Mouse (Mus musculus) gastrocnemius, postnatal 36 days (tissue): ENCODE data around the gene Usp54. TPM values are rescaled to one million over a fixed set of nuclear protein-coding genes. Genes with fewer than 3 reads are reported as not detected.
A peak's percentile ranks its signal among the peaks of the same experiment; 100 is the strongest.
"Not testable (repeated sequence)": the region's sequence is repeated elsewhere in the genome, so short reads cannot be mapped to it uniquely, and the experiment has no call there.

Experiments used
- DNase-seq, 2 experiments: peaks; one replicate each; pipeline ENCODE4 v3.0.0; 2022
- intact Hi-C: fragments of 180-260 bp; cut with DNase I; formaldehyde crosslinking; loops from one replicate; pipeline ENCODE4 v1.15.1; 2025
- total RNA-seq, 2 experiments: library from RNA; stranded (reverse); gene quantifications; 2 replicates each; pipeline ENCODE4 v1.2.3; 2021

The Usp54 gene
- total RNA-seq, 2 experiments from 2014 or later = 5.2 to 6.8 TPM

- intact Hi-C loops = no loop called here
- DNase-seq = peak in 1 of 2 experiments; percentile 50
These were observed 15.5 kb upstream of the Usp54 start, which contains the start of gene Myoz1 for GRCm38 (mm10) chr14:20656361-20656760. Gene Myoz1 (minus strand): TSS chr14:20656540.

DNA sequence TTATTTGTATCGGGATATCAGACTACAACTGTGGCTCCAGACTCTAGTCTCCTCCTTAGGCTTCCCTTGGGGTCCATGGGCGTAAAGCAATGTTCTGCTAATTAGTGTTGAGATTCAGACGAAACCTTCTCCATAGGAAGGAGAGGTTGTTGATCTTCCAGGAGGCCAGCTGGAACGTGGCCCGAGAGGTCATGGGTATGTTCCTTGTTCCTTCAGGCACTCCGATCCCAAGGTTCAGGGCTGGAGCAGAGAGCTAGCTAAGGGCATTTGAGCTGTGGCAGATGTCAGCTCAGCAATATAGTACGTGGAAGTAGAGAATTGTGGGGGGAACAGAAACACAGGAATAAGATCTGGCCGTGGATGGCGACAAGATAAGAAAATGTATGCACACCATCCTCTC, 14.9 kb upstream of the Usp54 start:
- intact Hi-C loops = no loop called here
- peak in 1 of 2 experiments; percentile 65 for DNase-seq

DNA sequence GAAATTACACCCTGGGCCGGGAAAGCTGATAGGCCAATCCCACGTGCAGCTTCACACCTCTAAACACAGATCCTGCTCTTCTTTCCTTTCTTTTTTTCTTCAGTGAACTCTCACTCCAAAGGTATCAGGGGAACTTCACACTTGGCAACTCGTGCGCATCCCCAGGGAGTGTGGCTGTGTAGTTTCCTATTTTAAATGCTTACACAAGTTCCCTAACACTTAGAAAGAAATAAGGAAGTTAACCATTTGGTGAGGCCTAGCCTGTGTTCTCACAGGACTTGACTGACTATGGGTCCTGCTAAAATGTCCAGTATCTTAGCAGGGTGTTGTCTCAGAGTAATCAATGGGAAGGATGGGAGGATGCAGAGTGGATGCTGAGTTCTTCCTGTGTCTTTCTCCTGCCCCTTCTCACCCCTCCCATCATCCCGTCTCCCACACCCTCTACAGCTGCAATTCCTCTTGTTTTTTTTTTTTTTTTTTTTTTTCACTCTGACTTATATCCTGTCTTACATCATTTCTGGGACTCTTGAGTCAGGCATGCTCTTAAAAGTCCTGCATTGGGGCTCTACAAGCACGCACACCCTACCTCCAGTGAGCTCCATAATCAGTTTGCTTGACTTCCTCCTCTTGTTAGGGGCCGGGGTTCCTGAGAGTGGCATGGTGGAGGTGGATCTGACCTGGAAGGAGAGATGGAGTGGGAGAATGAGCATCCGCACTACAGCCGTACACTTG, 14.0 kb upstream of the Usp54 start:
- intact Hi-C loops = no loop called here
- no peak for DNase-seq

- intact Hi-C loops = no loop called here
- peak; percentile 48 to 52 for DNase-seq
These were observed 10.9 kb upstream of the Usp54 start for GRCm38 (mm10) chr14:20651722-20652256.

DNA sequence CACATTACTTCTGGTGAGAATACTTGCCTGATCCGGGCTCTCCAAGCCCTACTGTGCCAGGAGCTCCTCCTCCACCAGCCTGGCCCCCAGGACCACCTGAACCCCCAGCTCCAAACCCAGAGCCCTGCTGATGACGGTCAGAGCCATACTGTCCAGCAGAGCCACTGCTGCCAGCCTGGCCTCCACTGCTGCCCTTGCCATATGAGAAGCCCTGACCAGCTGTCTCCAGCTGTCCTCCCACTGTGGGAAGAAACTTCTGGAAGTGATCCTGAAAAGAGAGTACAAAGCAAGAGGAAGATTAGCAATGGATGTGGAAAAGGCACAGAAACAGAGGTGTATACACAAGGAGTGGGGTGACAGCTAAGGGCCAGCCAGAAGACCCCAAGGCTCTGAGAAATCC, 10.1 kb upstream of the Usp54 start:
- no peak for DNase-seq
- intact Hi-C loops = no loop called here

GRCm38 (mm10) chr14:20646381-20646780, 5.5 kb upstream of the Usp54 start:
- no peak for DNase-seq
- intact Hi-C loops = no loop called here

DNA sequence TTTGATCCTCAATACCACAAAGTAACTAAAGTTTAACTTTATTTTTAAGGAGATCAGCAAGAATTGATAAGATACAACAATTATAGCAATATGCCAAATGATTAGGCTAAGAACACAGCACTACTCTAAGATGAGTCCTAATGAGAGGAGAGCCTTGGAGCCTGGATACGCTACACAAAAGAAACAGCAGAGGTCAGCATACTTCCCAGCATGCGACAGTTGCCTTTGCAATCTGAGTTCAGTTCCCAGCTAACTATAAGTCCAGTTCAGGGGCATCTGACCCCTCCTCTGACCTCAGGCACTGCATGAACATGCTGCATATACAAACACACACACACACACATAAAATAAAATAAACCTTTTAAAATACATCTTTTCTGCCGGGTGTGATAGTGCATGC, 4.7 kb upstream of the Usp54 start:
- DNase-seq = no peak
- intact Hi-C loops = no loop called here

DNA sequence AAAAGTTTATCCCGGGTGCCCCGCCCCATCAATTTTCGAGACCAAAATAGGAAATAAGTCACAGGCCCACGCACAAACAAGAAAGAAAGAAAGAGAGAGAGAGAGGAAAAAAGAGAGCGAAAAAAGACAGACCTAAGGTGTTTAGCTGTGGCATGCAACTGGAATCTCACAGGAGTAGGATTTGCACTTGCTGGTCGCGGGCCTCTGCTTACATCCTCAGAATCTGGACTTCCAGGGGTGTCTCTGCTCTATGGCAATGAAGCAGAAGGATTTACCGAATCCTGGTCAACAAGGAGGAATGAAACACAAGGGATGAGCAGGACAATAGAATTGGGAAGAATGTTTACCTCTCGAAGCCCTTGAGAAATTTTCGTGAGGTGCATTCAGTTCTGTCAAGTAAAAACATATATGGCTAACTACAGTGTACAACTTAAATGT, 594 bp upstream of the Usp54 start:
- intact Hi-C loops = loop anchor here (5.0 kb wide), 1 partner anchor 64 kb away; no protein-coding TSS in a partner anchor
- DNase-seq = no peak

- intact Hi-C loops = loop anchor here (5.0 kb wide), 1 partner anchor 63 kb away; no protein-coding TSS in a partner anchor
- no peak for DNase-seq
These were observed 794 bp downstream of the Usp54 start for GRCm38 (mm10) chr14:20639918-20640619.

GRCm38 (mm10) chr14:20638702-20639101, 2.2 kb downstream of the Usp54 start:
- intact Hi-C loops = no loop called here
- no peak for DNase-seq

DNA sequence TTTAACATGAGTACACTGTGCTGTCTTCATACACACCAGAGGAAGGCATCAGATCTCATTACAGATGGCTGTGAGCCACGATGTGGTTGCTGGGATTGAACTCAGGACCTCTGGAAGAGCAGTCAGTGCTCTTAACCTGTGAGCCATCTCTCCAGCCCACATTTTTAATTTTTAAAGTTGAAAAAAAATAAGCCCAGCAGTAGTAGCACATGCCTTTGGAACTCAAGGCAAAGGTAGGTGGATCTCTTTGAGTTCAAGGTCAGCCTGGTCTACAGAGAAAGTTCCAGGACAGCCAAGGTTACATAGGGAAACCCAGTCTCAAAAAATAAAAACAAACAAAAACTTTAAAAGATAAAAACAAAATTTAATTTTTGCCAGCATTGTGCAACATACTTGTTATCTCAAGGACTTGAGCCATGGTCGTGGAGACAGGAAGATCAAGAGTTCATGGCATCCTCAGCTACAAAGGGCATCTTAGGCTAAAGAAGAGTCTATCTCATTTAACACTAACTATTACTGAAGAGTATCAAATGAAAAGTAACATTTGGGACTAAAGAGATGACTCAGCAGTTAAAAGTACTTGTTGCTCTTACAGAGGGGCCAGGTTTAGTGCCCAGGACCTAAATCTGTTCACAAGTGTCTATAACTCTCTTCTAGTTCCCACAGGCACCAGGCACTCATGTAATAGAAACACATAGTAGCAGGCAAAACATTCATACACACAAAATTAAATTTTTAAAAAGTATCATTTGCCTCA, 2.9 kb downstream of the Usp54 start:
- intact Hi-C loops = no loop called here
- DNase-seq = no peak

DNA sequence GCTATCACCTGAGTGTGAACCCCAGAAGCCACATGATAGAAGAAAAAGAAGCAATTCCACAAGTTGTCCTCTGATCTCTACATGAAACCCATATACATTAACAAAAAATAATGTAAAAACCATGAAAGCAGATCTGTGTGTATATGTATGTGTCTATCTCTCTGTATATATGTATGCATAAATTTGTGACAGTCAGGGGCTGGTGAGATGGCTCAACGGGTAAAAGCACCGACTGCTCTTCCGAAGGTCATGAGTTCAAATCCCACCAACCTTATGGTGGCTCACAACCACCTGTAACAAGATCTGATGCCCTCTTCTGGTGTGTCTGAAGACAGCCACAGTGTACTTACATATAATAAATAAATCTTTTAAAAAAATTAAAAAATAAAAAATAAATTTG, 3.9 kb downstream of the Usp54 start:
- intact Hi-C loops, DNase-seq: not testable (repeated sequence)

- intact Hi-C loops = no loop called here
- no peak for DNase-seq
These were observed 5.3 kb downstream of the Usp54 start for GRCm38 (mm10) chr14:20635546-20635945.

DNA sequence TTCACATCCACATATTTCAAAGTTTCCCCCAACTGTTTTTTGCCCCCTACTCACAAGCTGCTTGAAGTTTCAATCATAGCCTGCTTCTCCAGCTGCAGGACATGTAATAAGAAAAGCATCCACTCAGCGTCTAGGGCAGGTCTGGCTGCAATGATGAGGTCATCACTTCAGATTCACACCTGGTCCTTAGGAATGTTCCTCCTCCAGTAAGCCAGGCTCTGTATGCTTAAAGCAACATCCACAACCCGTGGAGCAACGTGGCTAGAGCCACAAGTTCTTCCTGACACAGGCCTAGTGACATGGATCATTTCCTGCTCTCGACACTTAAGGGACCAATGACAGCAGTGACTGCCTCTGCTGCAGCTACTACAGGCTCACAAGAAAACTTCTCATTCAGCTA, 9.6 kb downstream of the Usp54 start:
- DNase-seq = no peak
- intact Hi-C loops = no loop called here

GRCm38 (mm10) chr14:20626971-20627370, 13.9 kb downstream of the Usp54 start:
- DNase-seq = no peak
- intact Hi-C loops = no loop called here

DNA sequence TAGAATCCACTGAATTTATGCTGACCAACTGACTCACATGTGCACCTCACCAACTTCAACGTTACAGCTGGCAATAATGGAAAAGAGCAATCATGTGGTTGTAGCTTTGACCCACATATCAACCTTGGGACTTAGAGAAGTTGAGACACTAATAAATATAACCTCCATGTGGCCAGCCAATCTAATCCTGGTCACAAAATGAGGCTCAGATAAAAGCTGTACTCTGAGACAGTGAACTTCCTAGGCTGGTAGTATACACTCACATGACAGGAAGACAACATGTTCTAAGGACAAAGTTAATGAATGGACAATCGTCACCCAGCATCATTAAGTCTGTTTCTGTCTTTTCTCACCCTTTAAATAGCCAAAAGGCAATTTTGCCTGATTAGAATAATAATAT, 14.4 kb downstream of the Usp54 start:
- intact Hi-C loops = no loop called here
- no peak for DNase-seq

DNA sequence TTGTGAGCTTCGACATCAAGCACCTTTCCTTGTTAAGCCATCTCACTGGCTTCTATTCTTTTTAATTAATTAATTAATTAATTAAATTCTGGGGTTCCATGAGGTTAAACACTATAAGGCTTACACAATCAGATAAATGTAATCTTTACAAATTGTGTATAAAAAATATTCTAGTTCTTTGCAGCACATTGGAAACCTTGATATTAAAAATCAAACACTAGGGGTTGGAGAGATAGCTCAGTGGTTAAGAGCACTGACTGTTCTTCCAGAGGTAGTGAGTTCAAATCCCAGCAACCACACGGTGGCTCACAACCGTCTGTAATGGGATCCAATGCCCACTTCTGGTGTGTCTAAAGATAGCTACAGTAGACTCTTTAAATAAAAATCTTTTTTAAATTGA, 18.0 kb downstream of the Usp54 start:
- DNase-seq = no peak
- intact Hi-C loops = no loop called here

DNA sequence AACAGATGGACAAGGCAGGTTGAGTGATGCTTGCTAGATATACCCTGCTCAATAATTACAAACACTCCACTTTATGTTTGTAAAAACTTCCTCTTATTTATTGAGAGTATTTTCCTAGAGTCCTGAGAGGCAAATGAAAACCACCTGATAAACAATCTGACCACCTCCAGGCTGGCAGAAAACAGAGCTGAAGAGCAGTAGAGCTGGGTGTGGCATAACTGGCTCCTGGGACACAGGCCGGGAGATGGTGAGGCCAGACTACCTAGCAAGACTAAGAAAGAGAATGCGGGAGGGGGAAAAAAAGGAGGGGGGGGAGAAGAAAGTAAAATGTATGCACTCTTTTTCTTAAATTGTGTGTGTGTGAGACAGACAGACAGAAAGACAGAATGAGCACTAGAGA, 18.5 kb downstream of the Usp54 start:
- intact Hi-C loops = no loop called here
- DNase-seq = no peak

DNA sequence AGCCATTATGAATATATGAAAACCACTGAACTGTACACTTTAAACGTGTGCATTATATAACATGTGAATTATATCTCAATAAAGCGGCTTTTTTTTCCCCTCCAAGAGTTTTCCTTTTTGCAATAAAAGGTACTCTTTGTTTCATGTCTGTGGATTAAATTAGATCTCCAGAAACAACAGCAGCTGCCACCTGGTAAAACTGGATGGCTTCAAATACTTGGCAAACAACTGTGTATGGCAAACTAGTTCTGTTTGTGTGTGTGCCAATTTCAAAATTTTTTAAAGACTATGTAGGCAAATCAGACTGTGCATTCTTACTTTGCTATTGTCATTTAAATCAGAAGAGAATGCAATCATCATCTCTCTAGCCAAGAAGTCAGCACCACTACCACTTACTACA, 19.0 kb downstream of the Usp54 start:
- intact Hi-C loops = no loop called here
- DNase-seq = no peak

DNA sequence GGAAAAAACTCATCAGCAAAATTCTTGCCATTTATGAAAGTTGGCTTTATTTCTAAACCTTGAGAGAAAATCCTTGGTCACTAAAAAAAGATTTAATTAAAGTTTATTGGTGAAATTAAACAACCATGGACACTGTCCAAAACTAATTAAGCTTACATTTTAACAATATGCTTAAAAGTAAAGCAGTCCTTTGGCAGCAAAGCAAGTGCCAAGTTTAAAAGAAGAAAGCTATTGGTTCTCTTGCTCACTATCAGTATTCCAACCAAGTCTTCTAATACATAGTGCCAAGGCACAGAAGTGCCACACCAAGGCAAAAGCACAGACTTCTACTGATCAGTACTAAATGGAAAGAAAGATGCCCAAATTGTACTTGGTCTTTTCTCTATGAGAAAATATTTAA, 21.7 kb downstream of the Usp54 start:
- intact Hi-C loops = loop anchor here (2.0 kb wide), 1 partner anchor 14 kb away; no protein-coding TSS in a partner anchor
- DNase-seq = no peak

DNA sequence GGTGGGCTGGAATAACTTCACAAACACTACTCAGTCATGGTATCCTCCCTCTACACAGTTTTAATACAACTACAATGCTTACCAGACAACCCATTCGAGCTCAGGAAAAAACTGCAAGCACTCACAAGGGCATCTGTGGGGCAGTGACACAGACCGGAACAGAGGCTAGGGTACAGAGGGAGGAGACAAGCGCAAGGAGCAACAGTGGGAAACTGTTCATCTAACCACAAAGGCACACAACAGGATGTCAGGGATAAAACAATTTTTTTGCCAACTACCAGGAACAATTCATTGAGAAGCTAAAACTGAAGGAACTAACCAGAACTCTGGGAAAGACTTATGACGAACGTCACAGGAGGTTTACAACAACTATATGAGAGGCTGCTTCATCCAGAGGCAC, 22.7 kb downstream of the Usp54 start:
- intact Hi-C loops = loop anchor here (2.0 kb wide), 1 partner anchor 15 kb away; no protein-coding TSS in a partner anchor
- DNase-seq = no peak
